Mouse (Mus musculus): ENCODE measurements around the gene Ankrd6.
"Not testable (repeated sequence)": the region's sequence is repeated elsewhere in the genome, so short reads cannot be mapped to it uniquely, and the experiment has no call there.

The Ankrd6 gene

DNA sequence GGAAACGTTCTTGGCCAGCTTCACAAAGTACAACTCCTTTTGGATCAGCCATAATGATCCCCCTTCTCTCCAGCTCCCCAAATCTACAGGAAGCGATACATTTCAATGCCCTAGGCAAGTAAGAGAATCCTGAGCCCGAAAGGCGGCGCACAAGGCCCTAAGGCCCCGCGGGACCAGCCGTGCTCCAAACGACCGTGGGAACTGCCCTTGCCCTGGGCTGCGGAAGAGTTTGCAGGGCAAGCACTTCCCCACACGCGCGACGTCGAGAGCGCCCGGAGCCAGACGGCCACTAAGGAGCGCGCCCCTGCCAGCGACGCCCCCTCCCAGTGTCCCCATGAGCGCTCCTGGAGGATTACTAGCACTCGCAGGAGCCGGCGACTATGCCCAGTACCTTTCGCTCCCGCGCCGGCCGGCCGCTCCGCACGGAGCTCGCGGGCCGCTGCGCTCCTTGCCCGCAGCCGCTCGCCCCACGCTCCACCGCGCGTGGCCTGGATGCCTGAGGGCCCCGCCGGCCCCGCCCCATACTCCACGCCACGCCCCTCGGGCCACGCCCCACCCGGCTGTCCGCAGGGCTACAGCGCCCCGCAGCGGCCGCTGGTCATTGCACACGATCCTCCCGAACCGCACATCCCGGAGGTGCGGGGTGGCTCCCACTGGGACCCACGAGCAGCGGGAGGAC lies at the start of gene Ankrd6:
Gene Ankrd6 (minus strand): TSS at position 486 of the 679 bp plus-strand sequence.
- DNase-seq (ENCODE audit: low spot score in 2 of 2): peak; percentile 47 to 81

DNA sequence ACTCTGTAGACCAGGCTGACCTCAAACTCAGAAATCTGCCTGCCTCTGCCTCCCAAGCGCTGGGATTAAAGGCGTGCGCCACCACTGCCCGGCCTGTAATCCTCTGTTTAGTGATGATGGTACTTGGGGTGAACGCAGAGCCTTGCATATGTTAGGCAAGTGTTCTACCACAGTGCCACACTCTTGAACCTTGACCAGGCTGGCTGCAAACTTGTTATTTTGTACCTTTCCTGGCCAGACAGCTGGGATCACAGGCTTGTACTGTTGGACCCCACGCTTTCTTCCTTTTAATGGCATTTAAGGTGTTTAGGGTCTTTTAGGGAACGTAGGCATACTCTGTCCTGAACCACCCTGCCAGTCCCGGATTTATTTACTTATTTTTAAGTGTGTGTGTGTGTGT lies 48.4 kb upstream of the Ankrd6 start:
- no peak for DNase-seq (ENCODE audit: low spot score in 2 of 2)

DNA sequence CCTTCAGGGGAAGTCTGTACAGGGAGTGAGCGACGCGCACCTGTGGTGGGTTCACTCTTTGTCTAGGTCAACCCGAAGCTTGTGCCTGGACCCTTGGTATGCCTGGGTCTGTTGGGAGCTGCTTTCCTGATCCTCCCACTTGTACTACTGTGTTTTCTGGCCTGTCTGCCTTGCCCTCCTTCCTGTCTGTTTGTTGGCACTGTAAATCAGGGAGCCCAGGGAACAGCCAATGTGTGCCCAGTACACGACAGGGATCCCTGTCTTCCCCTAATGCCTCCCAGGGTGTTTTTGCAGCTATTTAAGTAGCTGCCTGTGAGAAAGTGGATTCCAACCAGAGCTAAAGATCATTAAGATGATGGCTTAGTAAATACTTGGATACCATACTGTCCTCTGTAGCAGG lies 46.9 kb upstream of the Ankrd6 start:
- no peak for DNase-seq (ENCODE audit: low spot score in 2 of 2)

DNA sequence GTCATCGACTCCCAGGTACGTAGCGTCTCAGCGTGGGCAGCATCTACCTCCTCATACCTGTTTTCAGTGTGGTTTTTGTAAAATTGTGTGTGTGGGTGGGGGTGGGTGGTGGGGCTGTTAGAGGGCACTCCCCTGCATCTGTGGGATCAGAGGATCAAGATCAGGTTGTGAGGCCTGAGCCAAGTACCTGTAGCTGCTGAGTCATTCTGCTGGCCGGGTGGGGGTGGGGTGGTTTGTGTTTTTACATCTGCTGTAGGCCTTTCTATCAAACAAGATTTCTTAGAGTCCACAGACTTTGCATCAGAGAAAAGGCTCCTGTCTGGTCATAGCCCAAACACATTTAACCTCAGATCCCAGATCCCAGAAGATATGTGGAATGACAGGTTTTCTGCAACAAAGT lies 45.4 kb upstream of the Ankrd6 start:
- DNase-seq (ENCODE audit: low spot score in 2 of 2): no peak

DNA sequence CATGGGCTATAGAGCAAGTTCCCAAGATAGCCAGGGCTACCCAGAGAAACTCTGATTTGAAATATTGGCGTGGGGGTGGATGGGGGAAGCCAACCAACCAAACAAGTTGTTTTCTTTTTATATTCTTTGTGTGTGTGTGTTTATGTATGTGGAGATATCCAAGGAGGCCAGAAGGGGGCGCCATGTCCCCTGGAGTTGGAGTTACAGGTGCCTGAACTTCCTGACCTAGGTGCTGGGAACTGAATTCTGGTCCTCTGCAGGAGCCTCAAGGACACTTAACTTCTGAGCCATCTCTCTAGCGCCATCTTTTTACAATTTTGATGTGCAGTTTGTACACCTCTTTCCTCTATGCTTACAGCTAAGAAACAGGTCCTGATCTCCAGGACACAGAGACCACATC lies 43.5 kb upstream of the Ankrd6 start:
- no peak for DNase-seq (ENCODE audit: low spot score in 2 of 2)

DNA sequence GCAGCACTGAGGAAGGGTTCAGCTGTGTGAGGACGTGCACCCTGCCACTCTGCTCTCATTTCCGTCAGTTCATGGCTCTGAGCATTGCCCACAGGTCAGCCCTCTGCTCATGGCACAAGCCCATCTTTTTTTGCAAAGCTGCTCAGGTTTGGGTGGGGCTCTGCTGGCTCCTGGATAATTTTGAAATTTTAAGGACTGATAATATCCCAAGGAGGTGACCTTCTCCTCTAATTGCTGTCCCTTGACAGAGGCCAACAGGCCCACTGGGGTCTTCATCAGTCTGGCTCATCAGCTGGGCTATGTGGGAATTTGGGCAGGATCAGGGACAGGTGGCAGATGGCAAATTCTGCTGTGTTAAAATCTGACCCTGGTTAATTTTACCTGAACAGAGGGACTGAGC lies 38.7 kb upstream of the Ankrd6 start:
- DNase-seq (ENCODE audit: low spot score in 2 of 2): no peak

DNA sequence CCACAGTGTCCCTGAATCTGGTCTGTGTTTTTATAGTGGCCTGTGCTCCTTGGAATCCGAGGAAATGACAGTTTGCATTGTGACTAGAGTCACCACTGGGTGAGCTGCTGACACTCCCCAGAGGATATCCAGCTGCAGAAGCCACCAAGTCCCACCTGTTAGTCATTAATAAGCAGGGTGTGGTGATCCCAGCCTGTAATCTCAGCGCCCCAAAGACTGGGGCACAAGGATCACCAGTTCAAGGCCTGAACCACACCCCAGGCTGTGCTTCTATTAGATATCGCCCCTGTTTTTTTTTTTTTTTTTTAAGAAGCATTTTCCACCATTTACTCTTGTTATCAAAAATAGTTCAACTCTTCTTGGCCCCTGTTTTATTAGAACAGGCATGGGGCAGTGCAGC lies 36.4 kb upstream of the Ankrd6 start:
- no peak for DNase-seq (ENCODE audit: low spot score in 2 of 2)

DNA sequence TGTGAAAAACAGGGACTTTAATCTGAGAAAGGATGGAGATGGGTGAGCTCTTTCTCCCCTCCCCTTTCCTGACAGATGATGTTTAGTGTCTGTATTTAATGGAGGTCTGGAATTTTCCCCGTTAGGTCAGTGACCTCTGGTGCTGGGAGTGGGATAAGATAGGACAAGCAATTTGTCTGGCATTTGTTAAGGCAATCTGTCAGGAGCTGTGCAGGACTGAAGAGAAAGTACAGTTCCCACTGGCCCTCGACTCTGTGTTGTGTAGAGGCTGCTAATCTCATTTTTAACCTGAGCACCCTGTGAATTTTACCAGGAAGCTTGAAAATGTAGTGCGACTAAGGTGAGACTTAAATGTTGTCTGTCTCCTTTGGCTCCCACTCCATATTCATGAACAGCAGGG lies 35.0 kb upstream of the Ankrd6 start:
- DNase-seq (ENCODE audit: low spot score in 2 of 2): no peak

DNA sequence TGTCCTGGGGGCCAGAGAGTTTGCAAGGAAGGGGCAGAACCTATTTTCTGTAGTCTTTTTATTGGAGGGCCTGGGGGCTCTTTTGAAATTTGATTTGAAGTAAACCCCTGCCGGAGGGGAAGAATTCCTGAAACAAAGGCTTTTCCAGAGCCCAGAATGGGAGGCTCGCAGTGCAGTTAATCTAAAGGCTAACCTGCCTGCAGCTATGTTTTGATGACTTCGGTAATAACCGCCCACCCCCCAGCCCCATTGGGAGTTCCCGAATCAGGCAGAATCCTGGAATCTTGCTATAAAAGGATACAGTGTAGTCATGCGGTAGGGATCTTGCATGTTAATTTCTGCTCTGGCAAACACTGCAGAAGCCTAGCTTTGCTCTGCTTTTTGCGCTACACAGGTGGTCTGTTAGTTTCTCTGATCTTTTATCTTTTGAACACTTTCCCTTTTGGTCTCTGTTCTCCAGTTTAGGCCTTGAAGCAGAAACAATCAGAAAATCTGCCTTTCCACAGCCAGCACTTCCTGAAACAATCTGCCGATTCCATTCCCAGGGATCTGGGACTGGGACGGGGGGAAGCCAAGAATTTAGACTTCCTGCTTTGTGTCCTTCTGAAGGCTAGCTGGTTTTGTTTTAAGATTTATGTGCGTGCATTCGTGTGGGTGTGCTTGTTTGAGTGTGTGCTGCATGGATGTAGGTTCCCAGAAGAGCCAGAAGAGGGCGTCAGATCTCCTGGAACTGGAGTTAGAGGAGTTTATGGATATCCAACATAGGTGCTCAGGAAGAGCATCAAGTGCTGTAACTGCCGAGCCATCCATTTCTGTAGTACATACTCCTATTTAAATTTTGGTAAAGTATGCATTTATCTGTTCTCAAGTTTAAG lies 34.4 kb upstream of the Ankrd6 start:
- no peak for DNase-seq (ENCODE audit: low spot score in 2 of 2)

DNA sequence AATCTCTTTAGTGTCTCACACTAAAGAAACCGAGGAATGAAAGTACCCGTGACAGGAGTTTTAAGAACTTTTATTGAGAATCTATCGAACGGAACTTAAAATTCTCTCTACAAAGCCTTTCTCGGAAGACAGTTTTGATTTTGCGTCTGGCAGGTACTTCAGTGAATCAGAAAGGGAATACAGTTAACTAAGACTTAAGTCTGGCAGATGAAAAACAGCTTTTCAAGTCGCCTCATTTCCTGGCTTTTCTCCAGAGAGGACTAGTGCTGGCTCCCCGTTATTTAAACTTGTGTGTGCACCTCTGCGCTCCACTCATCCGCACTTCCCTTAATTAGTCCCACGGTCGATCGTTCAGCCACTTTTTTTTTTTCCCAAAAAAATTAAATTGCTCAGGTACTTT lies 33.6 kb upstream of the Ankrd6 start:
- no peak for DNase-seq (ENCODE audit: low spot score in 2 of 2)

DNA sequence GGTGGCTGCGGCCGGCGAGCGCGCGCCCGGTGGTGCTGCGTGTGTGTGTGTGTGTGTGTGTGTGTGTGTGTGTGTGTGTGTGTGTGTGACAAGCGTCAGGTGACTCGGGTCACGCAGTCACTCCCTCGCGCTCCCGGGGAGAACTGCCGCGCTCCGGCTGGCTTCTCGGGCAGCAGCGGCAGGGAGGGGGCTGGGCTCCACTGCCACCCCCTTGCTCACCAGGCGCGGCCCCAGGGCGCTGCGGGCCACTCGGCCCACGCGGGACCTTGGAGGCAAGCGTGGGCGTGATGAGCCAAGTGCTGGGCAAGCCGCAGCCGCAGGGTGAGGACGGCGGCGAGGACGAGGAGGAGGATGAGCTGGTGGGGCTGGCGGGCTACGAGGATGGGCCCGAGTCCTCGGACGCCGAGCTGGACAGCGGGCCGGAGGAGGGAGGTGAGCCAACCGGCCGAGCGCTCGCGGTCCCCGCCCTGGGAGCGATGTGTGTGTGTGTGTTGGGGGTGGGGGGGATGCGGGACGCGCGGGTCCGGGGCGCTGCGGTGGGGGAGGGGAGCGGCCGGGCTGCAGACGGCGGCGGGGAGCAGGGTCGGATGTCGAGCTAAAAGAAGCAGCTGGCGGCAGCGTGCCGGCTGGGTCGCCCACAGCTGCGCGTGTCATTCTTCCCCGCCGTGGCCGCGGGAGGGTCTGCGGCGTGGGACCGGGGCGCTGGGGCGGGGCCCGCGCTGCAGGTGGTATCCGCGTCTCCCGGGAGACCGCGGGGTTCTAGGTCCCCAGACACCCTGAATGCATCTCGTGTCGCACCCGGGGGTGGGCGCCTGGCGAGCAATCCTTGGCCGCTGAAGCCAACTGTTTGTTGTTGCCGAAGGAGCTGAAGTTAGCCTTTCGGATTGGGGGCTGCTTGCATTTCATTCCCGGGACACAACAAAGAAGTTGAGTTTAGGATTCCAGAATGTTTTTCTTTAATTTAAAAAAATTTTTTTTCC lies 32.8 kb upstream of the Ankrd6 start:
- peak; percentile 40 to 61 for DNase-seq (ENCODE audit: low spot score in 2 of 2)

DNA sequence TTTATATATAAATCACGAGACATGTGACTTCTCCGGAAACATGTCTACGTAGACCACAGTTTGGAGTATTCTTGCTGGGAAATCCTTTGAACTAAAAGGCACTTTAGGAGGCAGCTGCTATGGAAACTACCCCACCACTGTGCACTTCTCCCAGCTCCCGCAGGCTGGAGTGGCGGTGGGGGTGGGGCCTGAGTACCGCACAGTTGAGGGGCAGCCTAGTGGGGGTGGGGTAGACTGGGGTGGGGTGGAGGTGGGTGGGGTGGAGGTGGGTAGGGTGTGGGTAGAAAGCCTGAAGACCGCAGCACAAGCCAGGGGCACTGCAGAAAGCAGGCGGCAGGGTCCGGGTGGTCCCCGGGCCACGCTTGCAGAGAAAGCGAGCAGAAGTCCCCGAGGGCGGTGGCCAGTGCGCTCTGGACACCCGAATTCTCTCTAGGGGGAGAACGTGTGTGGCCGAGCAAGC lies 32.1 kb upstream of the Ankrd6 start, which contains the start of gene Rragd:
Gene Rragd (plus strand): TSS at position 322 of the 460 bp plus-strand sequence.
- DNase-seq (ENCODE audit: low spot score in 2 of 2): peak in 1 of 2 experiments; percentile 1

DNA sequence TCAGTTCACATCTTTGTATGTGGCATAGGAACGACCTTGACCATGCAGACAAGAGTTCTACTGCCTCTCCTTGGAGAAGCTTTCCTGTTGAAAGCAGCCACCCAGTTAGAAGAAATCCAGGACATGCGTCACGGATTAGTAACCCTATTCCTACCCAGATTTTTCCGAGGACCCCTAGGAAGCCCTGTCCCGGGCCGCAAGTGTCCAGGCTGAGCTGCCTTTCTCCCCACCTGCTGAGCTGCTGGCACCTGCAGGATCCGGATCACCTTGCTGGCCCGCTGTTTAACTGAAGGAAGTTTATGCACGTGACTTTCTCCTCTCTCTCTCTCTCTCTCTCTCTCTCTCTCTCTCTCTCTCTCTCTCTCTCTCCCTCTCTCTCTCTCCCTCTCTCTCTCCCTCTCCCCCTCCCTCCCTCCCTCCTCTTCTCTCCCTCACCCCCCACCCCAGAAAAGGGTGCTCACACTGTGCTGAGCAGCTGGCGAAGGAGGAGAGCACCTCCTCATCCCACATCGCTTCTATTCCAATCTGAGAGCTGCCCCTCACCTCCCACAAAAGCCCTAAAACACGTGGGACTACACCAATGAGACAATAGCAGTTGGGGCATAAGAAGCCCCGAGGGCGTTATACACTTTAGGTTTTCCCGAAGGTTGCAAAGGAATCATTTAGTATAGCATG lies 31.5 kb upstream of the Ankrd6 start:
- DNase-seq (ENCODE audit: low spot score in 2 of 2): peak in 1 of 2 experiments; percentile 14

DNA sequence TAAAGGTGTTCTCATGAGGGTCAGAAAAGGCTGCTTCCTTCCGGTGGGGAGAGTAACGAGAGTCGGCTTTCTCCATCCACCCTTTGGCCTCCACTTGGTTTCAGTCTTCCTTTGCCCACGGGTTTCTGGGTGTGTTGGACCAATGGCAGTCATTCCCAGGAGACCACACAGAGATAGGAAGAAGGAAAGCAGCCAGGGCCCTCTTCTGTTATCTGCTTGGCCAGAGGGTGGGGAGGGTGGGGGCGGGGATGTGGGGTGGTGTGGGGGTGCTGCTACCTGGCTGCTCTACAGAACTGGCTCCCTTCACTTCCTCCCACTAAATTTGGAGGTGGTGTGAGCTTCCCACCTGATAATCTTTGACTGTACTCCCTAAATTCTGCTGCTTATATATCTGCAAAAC lies 31.0 kb upstream of the Ankrd6 start:
- DNase-seq (ENCODE audit: low spot score in 2 of 2): no peak

DNA sequence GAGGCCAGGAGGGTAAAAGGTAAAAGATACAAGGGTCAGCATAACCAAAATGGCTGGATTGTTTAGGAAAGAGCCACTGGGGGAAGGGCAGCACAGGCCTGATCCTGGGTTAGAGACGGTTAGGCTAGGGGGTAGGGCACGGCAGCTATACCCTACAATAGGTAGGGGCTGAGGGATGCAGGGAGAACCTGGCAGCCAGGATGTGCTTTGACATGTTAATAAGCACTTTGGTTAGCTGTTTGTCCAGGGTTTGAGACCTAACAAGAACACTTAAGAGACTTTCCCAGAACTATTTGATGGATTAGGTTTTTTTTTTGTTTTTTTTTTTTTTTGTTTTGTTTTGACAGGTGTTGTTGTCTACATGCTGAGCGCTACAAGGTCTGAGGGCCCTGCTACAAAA lies 29.4 kb upstream of the Ankrd6 start:
- DNase-seq (ENCODE audit: low spot score in 2 of 2): no peak

DNA sequence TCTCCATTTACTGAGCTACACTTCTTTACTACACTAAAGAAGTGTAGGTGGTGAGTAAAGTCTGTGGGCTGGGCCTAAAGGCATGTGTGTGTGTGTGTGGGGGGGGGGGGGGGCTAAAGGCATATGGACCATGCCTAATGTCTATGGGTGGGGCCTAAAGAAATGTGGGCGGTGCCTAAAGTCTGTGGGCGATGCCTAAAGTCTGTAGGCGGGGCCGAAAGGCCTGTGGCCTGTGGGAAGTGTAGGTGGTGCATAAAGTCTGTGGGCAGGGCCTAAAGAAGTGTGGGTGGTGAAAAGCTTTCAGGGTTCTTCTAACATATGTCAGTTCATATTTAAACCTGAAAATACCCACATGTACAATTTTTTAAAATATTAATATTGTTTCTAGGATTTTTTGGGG lies 26.7 kb upstream of the Ankrd6 start:
- no peak for DNase-seq (ENCODE audit: low spot score in 2 of 2)

DNA sequence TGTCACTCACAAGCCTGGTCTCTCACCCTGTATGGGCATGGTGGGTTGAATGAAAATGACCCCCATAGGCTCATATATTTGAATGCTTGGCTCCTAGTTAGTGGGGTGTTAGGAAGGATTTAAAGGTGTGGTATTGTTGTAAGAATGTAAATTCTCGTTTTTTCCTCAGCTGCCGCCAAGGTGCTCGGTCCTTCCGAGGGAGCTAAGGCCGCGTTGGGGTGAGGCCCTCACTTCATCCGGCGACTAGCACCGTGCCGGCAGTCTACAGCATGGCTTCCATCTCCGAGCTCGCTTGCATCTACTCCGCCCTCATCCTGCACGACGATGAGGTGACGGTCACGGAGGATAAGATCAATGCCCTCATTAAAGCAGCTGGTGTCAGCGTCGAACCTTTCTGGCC lies 14.0 kb upstream of the Ankrd6 start:
- DNase-seq (ENCODE audit: low spot score in 2 of 2): not testable (repeated sequence)

DNA sequence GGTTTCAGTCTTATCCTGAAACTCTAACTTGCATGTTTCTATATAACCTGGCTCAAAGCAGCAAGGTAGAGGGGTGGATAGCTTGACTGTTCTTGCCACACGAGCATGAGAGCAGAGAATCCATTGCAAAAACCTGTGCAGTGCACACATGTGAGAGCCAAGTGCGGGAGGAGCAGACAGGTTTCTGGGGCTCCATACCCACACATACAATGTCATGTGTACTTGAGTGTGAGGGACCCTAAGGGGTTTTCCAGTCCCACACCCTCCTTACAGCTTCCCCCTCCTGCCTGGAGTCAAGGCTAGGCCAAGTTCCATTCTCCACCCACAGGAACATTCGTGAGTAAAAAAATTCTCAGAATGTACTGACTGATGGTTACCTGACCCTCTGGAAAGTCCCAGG lies 10.8 kb upstream of the Ankrd6 start:
- DNase-seq (ENCODE audit: low spot score in 2 of 2): no peak

DNA sequence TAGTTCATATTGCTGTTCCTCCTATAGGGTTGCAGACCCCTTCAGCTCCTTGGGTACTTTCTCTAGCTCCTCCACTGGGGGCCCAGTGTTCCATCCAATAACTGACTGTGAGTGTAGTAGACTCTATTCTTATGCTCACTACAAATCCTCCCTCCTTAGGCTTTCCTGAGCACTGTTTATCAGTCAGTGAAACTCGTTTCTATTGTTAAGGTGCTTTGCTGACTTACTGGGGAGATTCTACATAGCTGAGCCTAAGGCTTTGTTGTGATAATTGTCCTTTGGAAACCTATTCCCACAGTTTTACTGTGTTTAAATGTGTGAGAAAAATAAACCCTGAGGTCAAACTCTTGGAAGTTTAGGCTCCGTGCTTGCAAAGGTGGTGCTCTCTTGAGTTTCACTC lies 5.8 kb upstream of the Ankrd6 start:
- DNase-seq (ENCODE audit: low spot score in 2 of 2): no peak

DNA sequence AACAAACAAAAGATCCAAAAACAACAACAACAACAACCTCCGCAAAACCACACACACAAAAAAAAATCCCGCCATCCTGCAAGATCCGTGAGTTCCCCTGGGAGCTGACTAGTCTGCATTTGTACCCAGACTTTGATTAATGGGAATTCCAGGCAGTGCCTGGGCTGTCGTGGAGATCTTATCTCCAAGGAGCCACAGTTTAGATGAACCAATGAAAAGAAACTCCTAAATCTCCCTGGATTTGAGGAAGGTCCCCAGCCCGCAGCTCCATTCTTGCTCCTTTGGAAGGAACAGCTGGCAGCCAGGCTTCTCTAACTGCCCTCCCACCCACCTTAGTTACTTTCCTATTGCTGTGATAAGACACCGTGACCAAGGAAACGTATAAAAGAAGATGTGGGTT lies 2.0 kb upstream of the Ankrd6 start:
- no peak for DNase-seq (ENCODE audit: low spot score in 2 of 2)

All from urinary bladder, adult 18-20 months (tissue).